Mouse (Mus musculus) lung, embryonic 14.5 days (tissue): Measurements from ENCODE around the gene Adk. TPM values are rescaled to one million over a fixed set of nuclear protein-coding genes. Genes with fewer than 3 reads are reported as not detected.

Experiments used
- ATAC-seq: fragments of 200-750 bp; cut with Nextera tagmentation; 2 replicates; pipeline ENCODE4 v1.8.0; 2017; ENCODE audit warnings: mild to moderate bottlenecking, moderate TSS enrichment, moderate library complexity; ENCODE audit not compliant: insufficient read depth
- DNase-seq: peaks from one replicate; pipeline ENCODE4 v3.0.0-alpha.2; 2015
- H3K27ac ChIP-seq: fragments of 300-500 bp; sonication (generic); 2 replicates; pipeline ENCODE4 v1.5.1; 2014; ENCODE audit warnings: low read depth, mild to moderate bottlenecking, moderate library complexity
- H3K27me3 ChIP-seq: fragments of 300-500 bp; sonication (generic); 2 replicates; pipeline ENCODE4 v1.6.1; 2014; ENCODE audit warnings: low read length, control low read depth; ENCODE audit not compliant: insufficient read depth
- H3K36me3 ChIP-seq: fragments of 300-500 bp; sonication (generic); 2 replicates; pipeline ENCODE4 v1.6.1; 2014; ENCODE audit warnings: control low read depth; ENCODE audit not compliant: insufficient read depth
- H3K4me1 ChIP-seq: fragments of 300-500 bp; sonication (generic); 2 replicates; pipeline ENCODE4 v1.6.1; 2014; ENCODE audit warnings: antibody characterized with exemption, control low read depth; ENCODE audit not compliant: insufficient read depth
- H3K4me2 ChIP-seq: fragments of 300-500 bp; sonication (generic); 2 replicates; pipeline ENCODE4 v1.6.1; 2014; ENCODE audit warnings: mild to moderate bottlenecking
- H3K4me3 ChIP-seq: fragments of 300-500 bp; sonication (generic); 2 replicates; pipeline ENCODE4 v1.5.1; 2014; ENCODE audit warnings: low read depth, low read length
- H3K9ac ChIP-seq: fragments of 300-500 bp; sonication (generic); 2 replicates; pipeline ENCODE4 v1.6.1; 2014
- H3K9me3 ChIP-seq: fragments of 300-500 bp; sonication (generic); 2 replicates; pipeline ENCODE4 v1.6.1; 2016; ENCODE audit warnings: low read depth, low read length, control low read depth
- CTCF ChIP-seq: IDR thresholded peaks from 2 replicates; pipeline ENCODE4 v1.5.1; 2016; ENCODE audit warnings: antibody characterized with exemption, low read depth
- WGBS: fragments of 180-500 bp; shearing (Covaris S2); extraction: QIAGEN DNeasy Blood & Tissue Kit; methylation state at CpG from one replicate; pipeline ENCODE4 v1.1.7; 2014; 5-methylcytosine and 5-hydroxymethylcytosine counted together
- polyA plus RNA-seq: library from polyadenylated mRNA; unstranded; fragments of >200 nt; fragmentation: Nextera tagmentation; extraction: Ambion mirVana; gene quantifications from 2 replicates; pipeline ENCODE4 v1.2.1, GENCODE M21; 2014

Adk gene
- polyA plus RNA-seq, 1 experiment from 2014 or later = 218 TPM

GRCm38 (mm10) chr14:21099371-21099770 lies 47.0 kb downstream of the Adk start:
- H3K4me2 ChIP-seq = no peak overlapping the region
- no peaks in the 10 kb centered on the region for H3K4me1 ChIP-seq
- TF ChIP-seq CTCF = no peak
- no peak overlapping the region for H3K9ac ChIP-seq
- ATAC-seq (no peak), DNase-seq (peak; percentile 30)
- no peaks in the 10 kb centered on the region for H3K27me3 ChIP-seq
- no peaks in the 10 kb centered on the region for H3K36me3 ChIP-seq
- WGBS = 56% methylated on average over 7 of the region's 7 CpGs
- H3K4me3 ChIP-seq = no peak overlapping the region
- no peaks in the 10 kb centered on the region for H3K9me3 ChIP-seq
- H3K27ac ChIP-seq = no peak overlapping the region

- Histone ChIP-seq H3K4me2 (no peak overlapping the region), H3K27me3 (no peaks in the 10 kb centered on the region), H3K27ac (peak overlapping the region; percentile 8; the same call in 1 of the 2 replicates), H3K4me3 (no peak overlapping the region), H3K9ac (no peak overlapping the region), H3K9me3 (no peaks in the 10 kb centered on the region), H3K4me1 (no peaks in the 10 kb centered on the region), H3K36me3 (no peaks in the 10 kb centered on the region)
- ATAC-seq (no peak), DNase-seq (peak; percentile 44)
- WGBS = 44% methylated on average over 2 of the region's 2 CpGs
- TF ChIP-seq CTCF = no peak
These were observed 48.5 kb downstream of the Adk start for GRCm38 (mm10) chr14:21100876-21101275.

DNA sequence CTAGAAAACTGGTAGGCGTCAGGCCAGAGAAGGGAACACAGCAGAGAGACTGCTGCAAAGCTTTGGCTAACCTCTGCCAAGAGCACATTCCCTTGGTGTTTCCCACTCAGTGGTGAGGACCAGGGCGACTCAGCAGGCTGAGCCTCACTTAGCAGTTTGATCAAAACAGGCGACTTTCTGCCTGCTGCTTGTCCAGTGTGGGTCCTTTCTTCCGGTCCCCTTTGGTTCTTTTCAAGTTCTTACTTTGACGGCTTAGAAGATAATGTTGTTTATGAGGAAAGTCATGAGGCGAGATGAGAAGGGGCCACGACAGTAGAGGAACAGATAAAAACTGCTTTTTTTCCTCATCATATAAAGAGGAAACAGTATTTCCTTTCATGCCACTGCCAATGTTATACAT lies 49.2 kb downstream of the Adk start:
- TF ChIP-seq CTCF = no peak
- DNase-seq (peak; percentile 81), ATAC-seq (peak; percentile 86)
- H3K27me3 ChIP-seq = no peaks in the 10 kb centered on the region
- H3K9ac ChIP-seq = no peak overlapping the region
- H3K9me3 ChIP-seq = no peaks in the 10 kb centered on the region
- WGBS = 14% methylated on average over 7 of the region's 7 CpGs
- peak overlapping the region; percentile 8; the same call in 1 of the 2 replicates for H3K27ac ChIP-seq
- H3K4me1 ChIP-seq = no peaks in the 10 kb centered on the region
- H3K4me3 ChIP-seq = no peak overlapping the region
- H3K4me2 ChIP-seq = no peak overlapping the region; the same call in 1 of the 2 replicates
- H3K36me3 ChIP-seq = 0 out of 2 replicates have a peak, but pooled peaks cover 1% of the 10 kb centered on the region

DNA sequence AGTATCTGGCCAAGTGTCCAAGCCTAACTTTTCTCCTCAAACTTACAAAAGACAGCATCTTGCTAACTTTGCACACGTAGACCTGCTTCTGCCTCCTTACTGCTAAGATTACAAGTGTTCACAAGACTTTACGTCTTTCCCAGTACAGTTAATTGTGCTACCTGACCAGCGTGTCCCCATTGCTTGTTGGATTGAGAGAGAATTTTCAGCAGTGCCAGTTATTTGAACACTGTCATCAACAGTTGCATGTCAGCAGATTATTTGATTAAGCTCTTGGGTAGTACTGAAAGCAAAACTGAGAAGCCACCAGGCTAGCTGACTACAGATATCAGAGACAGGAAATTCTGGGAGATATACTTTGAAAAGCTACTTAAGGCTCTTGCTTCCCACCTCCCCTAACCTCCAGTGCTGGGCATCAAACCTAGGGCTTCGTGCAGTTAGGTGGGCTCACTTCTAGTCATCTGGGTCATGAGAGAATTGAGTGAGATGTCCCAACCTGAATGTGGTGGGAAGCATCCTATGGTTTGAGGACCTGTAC lies 50.4 kb downstream of the Adk start:
- H3K27me3 ChIP-seq = no peaks in the 10 kb centered on the region
- DNase-seq = no peak
- no peak for ATAC-seq
- 88% methylated on average over 4 of the region's 4 CpGs for WGBS
- no peaks in the 10 kb centered on the region for H3K9me3 ChIP-seq
- H3K27ac ChIP-seq = no peak overlapping the region
- no peak overlapping the region for H3K4me3 ChIP-seq
- TF ChIP-seq CTCF = no peak
- 0 out of 2 replicates have a peak, but pooled peaks cover 3% of the 10 kb centered on the region for H3K36me3 ChIP-seq
- no peak overlapping the region for H3K4me2 ChIP-seq
- no peak overlapping the region for H3K9ac ChIP-seq
- no peaks in the 10 kb centered on the region for H3K4me1 ChIP-seq

DNA sequence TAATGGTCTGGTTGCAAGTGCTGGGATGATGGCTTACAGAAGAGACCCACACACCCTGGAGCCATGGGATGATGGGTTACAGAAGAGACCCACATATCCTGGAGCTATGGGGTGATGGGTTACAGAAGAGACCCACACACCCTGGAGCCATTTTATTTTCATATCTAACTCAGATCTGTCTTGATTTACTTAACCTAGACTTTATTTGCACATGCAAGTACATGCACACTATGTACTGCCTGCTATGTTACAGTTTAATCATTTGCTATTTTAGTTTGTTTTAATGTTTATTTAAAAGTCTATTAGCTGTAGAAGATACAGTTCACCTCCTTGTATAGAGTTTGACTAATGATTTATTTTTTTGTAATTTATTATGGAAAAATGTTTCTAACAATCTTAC lies 52.7 kb downstream of the Adk start:
- no peak overlapping the region for H3K27ac ChIP-seq
- no peak for DNase-seq
- no peak overlapping the region for H3K4me2 ChIP-seq
- H3K9ac ChIP-seq = no peak overlapping the region
- H3K27me3 ChIP-seq = no peaks in the 10 kb centered on the region
- no peak overlapping the region for H3K4me3 ChIP-seq
- no peaks in the 10 kb centered on the region for H3K9me3 ChIP-seq
- no peak for ATAC-seq
- no peaks in the 10 kb centered on the region for H3K4me1 ChIP-seq
- TF ChIP-seq CTCF = no peak
- H3K36me3 ChIP-seq = 0 out of 2 replicates have a peak, but pooled peaks cover 3% of the 10 kb centered on the region

GRCm38 (mm10) chr14:21106582-21106981 lies 54.2 kb downstream of the Adk start:
- H3K27me3 ChIP-seq = no peaks in the 10 kb centered on the region
- H3K4me2 ChIP-seq = no peak overlapping the region
- no peak overlapping the region for H3K27ac ChIP-seq
- no peak overlapping the region for H3K9ac ChIP-seq
- no peak overlapping the region for H3K4me3 ChIP-seq
- 0 out of 2 replicates have a peak, but pooled peaks cover 3% of the 10 kb centered on the region for H3K36me3 ChIP-seq
- H3K9me3 ChIP-seq = no peaks in the 10 kb centered on the region
- TF ChIP-seq CTCF = no peak
- ATAC-seq (no peak), DNase-seq (no peak)
- H3K4me1 ChIP-seq = no peaks in the 10 kb centered on the region
- WGBS = 80% methylated on average over 8 of the region's 8 CpGs

DNA sequence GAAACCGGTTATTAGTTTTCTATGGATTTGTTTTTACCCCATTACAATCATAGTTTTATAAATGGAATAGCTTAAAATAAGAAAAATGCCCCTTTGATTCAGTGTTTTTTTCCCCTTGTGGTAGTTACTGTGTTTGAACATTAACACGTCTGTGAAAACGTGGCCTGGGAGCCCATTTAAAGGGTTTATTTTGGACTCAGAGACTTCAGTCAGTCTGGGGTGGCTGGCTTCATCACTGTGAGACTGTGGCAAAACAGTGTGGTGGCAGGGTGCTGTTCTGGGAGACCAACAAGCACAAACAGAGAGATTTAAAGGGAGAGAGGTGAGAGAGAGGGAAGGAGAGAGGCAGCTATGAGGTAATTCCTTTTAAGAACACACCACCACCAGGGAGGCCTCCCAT lies 55.2 kb downstream of the Adk start:
- Histone ChIP-seq H3K4me2 (no peak overlapping the region), H3K27ac (no peak overlapping the region), H3K9ac (no peak overlapping the region), H3K9me3 (no peaks in the 10 kb centered on the region), H3K36me3 (0 out of 2 replicates have a peak, but pooled peaks cover 3% of the 10 kb centered on the region), H3K27me3 (no peaks in the 10 kb centered on the region), H3K4me1 (no peaks in the 10 kb centered on the region), H3K4me3 (no peak overlapping the region)
- DNase-seq = no peak
- TF ChIP-seq CTCF = no peak
- no peak for ATAC-seq
- WGBS = 81% methylated on average over 3 of the region's 3 CpGs
